Mouse (Mus musculus) kidney, postnatal 4 days (tissue): ENCODE data around the gene Cd70.
"Not testable (repeated sequence)": the region's sequence is repeated elsewhere in the genome, so short reads cannot be mapped to it uniquely, and the experiment has no call there.

ENCODE experiments used
- DNase-seq, 2 experiments: peaks; one replicate each; pipeline ENCODE4 v3.0.0; 2021; ENCODE audit warnings: mixed read lengths in 2 of 2

The Cd70 gene

DNA sequence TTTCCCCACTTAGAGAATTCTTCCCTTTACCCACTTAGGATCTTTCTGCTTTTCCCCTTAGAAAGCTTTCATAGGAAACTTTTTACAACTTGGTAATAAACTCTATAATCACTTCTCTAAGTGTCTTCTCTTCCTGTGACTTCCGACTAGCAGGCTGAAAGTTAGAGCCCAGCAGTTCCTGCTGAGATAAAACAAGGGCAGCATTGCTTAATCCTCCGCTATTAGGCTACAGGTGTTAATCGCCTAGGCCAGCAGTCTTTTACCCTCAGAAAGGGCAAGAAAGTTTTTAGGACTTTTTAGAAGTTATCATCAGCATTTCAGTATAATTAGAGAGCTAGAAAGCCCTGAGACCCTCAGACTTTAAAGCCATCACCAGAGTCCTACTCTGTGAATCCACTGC is 15.6 kb downstream of the Cd70 start:
- not testable (repeated sequence) for DNase-seq

DNA sequence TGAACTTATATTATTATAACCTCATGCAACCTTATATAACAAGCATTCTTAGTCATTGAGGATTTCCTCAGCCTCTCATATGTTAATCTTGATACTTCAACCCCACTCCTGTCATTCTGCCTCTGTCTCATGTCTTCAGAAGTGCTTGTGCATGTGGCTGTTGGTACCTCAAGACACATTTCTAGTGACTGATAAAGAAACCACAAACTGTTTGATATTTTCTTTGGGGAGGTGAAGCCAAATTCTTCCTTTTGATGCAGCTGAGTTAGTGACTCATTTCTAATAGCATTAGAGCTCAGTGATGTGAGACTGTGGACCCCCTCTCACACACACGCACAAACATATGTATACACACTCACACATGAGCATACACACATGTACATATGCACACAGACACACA is 17.8 kb downstream of the Cd70 start:
- no peak for DNase-seq

DNA sequence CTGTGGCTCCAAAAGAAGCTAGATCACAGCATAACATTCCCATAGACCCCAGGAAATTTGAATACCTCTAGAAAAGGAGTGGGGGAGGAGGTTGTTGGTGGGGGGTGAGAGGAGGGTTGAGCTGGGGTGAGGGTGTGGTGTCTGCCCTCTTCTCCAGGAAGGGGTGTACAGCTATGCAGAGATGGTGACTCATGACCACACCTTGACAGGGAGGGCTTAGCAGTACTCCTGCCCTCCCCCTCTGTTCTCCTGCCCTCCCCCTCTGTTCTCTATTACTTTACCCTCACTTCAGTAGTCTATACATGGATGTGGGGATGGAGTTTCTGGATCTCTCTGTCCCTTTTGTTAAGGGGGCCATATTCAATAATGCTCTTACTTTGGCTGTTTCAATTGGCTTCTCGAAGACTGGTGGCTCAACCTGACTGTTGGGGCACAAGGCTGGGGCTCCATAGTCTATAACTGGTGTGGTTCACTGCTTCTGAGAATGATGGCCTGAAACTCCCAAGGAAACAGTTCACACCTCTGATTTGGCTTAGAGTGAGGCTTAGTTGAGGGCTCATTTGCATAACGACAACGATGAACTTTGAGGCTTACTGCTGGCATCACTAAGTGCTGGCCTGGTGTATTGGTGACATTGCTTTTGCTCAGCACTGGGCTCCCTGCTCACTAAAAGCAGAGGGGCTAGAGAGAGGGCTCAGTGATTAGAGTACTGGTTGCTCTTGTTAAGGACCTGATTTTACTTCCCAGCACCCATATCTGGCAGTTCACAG is 23.5 kb downstream of the Cd70 start:
- no peak for DNase-seq

GRCm38 (mm10) chr17:57124792-57125191 is 24.8 kb downstream of the Cd70 start:
- no peak for DNase-seq

DNA sequence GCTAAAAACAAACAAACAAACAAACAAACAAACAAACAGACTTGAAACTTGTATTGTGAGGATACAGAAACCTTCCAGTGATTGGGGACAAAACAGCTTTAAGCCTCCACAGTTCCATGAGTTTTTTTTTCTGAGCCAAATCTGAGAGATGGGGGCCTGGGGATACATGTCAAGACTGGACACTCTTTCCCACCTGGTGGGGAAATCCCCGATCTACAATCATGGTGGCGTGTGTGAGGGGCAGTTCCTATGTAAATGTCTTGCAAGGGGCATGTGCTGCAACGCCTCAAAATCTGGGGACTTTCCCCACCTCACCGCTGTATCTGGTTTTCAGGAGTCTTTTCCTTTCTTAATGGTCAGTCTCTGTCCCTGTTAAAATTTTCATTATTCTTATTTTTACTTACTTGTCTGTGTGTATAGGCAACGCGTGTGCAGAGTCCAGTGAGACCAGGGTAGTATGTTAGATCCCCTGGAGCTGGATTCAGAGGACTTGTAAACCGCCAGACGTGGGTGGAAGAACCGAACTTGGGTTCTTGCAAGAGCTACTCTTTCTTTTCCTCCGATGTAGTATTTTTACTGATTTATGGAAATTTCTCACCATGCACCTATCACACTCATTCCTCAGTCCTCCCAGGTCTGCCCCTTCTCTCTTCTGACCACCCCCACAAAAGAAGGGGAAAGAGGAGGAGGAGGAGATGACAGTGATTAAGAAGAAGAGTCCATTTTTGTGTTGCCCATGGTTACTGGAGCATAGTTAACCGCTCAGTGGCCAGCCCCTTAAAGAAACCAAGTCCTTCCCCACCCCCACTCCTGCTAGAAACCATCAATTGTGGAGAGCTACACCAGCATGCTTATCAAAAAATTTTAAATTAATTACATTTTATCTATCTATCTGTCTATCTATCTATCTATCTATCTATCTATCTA is 26.1 kb downstream of the Cd70 start:
- DNase-seq, result no peak

GRCm38 (mm10) chr17:57121856-57122255 is 27.7 kb downstream of the Cd70 start:
- DNase-seq, result no peak

DNA sequence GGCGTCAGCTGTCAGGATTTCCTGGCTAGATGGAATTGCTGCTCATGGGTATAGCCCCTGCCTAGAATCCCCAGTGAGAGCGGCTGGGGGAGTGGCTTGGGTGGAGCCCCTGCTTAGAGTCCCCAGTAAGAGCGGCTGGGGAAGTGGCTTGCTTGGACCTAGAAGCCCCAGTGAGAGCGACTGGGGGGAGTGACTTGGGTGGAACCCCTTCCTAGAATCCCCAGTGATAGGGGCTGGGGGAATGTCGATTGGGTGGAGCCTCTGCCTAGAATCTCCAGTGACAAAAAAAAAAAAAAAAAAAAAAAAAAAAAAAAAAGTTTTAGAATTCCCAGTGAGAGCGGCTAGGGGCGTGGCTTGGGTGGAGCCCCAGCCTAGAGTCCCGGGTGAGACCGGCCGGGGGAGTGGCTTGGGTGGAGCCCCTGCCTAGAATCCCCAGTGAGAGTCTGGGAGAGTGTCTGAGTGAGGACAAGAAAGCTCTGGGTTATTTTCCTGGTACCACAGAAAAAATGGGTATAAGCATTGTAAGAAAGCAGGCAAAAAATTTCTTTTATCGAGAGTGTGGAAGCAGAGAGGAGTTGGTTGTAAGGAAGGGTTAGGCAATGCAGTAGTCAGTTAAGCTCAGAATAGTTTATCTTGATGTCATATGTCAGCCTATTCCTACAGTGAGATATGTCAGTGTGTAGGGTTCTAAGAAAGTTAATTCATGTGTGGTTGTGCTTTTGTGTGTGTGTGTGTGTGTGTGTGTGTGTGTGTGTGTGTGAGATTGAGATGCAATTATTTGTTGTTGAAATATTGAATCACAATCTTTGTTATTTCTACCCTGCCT is 30.8 kb downstream of the Cd70 start:
- peak; percentile 62 to 76 for DNase-seq

DNA sequence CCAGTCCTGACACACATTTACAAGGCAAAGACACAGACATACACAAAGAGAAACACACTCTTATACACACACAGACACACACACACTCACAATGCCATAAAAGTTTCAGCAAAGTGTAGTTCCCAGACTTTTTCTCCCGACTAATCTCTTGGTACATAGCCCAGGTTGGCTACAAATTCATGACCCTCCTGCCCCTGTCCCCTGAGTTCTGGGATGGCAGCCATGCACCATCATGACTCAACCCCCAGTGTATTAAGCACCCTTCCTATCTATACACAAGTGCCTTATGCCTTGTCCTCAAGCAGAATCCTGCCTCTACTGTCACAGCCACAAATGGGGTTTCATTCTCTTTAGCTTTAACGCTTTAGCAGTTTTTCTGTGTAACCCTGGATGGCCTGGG is 32.8 kb downstream of the Cd70 start:
- DNase-seq, result no peak

- no peak for DNase-seq
These were observed 36.7 kb downstream of the Cd70 start for GRCm38 (mm10) chr17:57112768-57113474.

DNA sequence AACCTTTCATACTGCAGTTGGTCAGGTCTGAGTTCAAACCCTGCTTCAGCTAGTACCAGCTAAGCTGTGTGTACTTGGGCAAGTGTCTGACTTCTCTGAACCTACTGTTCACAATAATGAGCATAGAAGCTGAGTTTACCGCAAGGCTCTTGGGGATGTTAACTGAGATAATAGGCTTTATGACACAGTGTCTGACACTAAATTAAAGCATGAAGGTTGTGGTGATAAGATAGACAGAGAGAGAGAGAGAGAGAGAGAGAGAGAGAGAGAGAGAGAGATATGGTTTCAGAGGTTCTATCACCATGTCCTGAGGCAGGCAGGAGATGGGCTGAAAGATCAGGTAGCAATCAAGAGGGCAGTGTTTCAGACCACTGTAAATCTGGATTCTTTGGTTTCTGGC is 39.6 kb downstream of the Cd70 start:
- DNase-seq, result no peak

DNA sequence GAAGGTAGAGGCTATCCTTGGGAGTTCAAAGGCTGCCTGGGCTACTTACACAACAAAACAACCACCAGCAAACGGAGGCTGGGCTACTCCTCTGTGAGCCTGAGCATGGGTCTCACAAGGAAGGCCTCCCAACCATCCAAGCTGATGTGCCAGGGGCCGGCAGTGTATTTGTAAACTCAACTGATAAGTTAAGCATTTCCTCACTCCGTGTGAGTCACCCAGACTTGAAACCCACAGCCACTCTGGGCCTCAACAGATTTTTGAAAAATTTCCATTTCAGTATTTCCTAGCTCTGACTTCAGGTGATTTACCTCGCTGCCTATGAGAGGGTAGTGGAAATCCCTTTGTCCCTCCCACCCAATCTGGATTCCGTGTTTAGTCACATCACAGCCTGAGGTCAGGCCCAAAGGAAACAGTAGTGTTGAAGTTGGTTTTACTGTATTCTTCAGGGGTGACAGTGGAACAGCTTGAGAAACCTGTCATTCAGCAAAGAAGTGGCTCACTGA is 40.9 kb downstream of the Cd70 start:
- DNase-seq, result no peak

- no peak for DNase-seq
These were observed 41.4 kb downstream of the Cd70 start for GRCm38 (mm10) chr17:57108040-57108665.

- no peak for DNase-seq
These were observed 42.5 kb downstream of the Cd70 start for GRCm38 (mm10) chr17:57107064-57107463.

- no peak for DNase-seq
These were observed 43.6 kb downstream of the Cd70 start for GRCm38 (mm10) chr17:57106035-57106368.

GRCm38 (mm10) chr17:57105181-57106034 is 44.2 kb downstream of the Cd70 start, which contains the start of gene Tnfsf9:
Gene Tnfsf9 (plus strand): TSS chr17:57105325.
- peak; percentile 61 to 70 for DNase-seq

DNA sequence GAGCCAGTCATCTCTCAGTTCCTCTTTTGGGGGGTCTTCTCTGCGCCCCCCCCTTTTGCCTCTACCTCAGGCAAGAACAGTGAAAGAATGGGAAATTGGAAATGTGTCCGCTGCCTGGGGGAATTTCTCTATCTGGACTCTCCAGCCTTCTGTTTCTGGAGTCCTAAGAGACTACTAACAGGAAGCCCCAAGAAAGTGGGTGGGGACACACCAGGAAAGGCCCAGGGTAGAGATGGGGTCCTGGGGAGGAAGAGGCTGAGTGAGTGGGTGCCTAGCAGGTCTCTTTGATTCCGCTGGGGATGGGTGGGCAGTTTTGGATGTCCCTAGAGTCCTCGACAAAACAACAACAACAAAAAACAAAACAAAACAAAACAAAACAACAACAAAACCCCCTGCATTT is 45.1 kb downstream of the Cd70 start:
- DNase-seq, result no peak

- DNase-seq, result no peak
These were observed 47.3 kb downstream of the Cd70 start for GRCm38 (mm10) chr17:57102276-57102675.

- peak; percentile 38 to 46 for DNase-seq
These were observed 49.8 kb downstream of the Cd70 start for GRCm38 (mm10) chr17:57099629-57100325.

DNA sequence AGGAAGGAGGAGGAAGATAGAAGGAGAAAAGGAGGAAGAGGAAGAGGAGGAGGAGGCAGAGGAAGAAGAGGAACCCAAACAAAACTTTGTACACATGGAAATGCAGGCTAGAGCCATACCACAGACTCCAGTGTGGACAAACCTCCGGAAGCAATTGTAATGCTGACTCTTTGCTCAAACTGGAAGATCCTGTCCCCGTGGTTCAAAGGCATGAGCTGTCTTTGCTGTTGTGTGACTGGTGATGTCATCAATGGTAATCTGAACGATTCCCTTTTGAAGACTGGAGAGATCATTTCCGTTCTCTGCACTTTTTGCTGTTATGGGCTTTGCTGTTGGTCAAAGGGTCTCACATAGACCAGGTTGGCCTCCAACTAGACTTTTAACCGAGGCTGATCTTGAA is 51.3 kb downstream of the Cd70 start:
- no peak for DNase-seq

DNA sequence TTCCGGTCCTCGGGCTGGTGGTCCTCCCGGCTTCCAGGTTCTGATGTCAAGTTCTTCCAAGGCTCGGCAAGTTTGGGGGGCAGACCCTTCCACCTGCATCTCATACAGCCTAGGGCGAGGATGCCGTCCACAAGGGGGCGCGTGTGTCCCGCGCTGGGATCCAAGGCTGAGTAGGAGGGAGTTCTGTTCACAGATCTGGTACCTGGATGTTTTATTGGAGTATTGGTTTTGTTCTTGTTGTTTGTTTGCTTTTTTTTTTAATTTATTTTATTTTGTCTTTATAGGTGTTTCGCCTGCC is 53.0 kb downstream of the Cd70 start:
- DNase-seq, result peak; percentile 92 to 93
